Mouse (Mus musculus) heart, adult 2 months (tissue): ENCODE measurements around the gene Gm21987. TPM values are rescaled to one million over a fixed set of nuclear protein-coding genes. Genes with fewer than 3 reads are reported as not detected.
A peak's percentile ranks its signal among the peaks of the same experiment; 100 is the strongest.

Source experiments
- DNase-seq, 2 experiments: peaks; one replicate each; pipeline ENCODE4 v3.0.0; 2021
- H3K27ac ChIP-seq: fragments of 200-600 bp; 2 replicates; pipeline ENCODE4 v1.8.1; 2022
- H3K27me3 ChIP-seq: fragments of 200-500 bp; 2 replicates; pipeline ENCODE4 v1.6.1; 2012; ENCODE audit warnings: mild to moderate bottlenecking, low read length, inconsistent platforms, mixed read lengths; ENCODE audit not compliant: control insufficient read depth, insufficient read depth
- H3K36me3 ChIP-seq: fragments of 200-500 bp; 2 replicates; pipeline ENCODE4 v1.6.1; 2012; ENCODE audit warnings: low read length, inconsistent platforms; ENCODE audit not compliant: control insufficient read depth, insufficient read depth
- H3K4me1 ChIP-seq: fragments of 200-500 bp; 2 replicates; pipeline ENCODE4 v1.6.1; 2011; ENCODE audit warnings: low read length; ENCODE audit not compliant: control insufficient read depth, insufficient read depth
- H3K4me3 ChIP-seq: fragments of 200-600 bp; 2 replicates; pipeline ENCODE4 v1.8.1; 2022
- H3K79me2 ChIP-seq: fragments of 200-500 bp; replicated peaks from 2 replicates; pipeline ENCODE4 v1.6.1; 2012; ENCODE audit warnings: mild to moderate bottlenecking, inconsistent platforms, low read length, moderate library complexity, mixed read lengths; ENCODE audit not compliant: control insufficient read depth, insufficient read depth
- H3K9ac ChIP-seq: fragments of 200-500 bp; 2 replicates; pipeline ENCODE4 v1.6.1; 2012; ENCODE audit warnings: low read depth, mild to moderate bottlenecking, control low read depth, inconsistent platforms, low read length, mixed read lengths
- CTCF ChIP-seq: fragments of 200-600 bp; IDR thresholded peaks from 2 replicates; pipeline ENCODE4 v1.8.1; 2022; ENCODE audit warnings: antibody characterized with exemption, mild to moderate bottlenecking, moderate library complexity
- EP300 ChIP-seq: fragments of 200-500 bp; IDR thresholded peaks from 2 replicates; pipeline ENCODE4 v1.6.1; 2011; ENCODE audit warnings: low read depth, low read length, control low read depth; ENCODE audit not compliant: insufficient read depth
- POLR2A ChIP-seq: fragments of 200-500 bp; IDR thresholded peaks from 2 replicates; pipeline ENCODE4 v1.6.1; 2011; ENCODE audit warnings: mild to moderate bottlenecking, low read depth, low read length, control low read depth; ENCODE audit not compliant: insufficient read depth
- WGBS: fragments of 180-500 bp; shearing (Covaris S2); methylation state at CpG from one replicate; pipeline ENCODE4 v1.1.7; 2018; 5-methylcytosine and 5-hydroxymethylcytosine counted together
- intact Hi-C: fragments of 180-260 bp; cut with DNase I; formaldehyde crosslinking; loops from one replicate; pipeline ENCODE4 v1.15.1; 2025
- polyA plus RNA-seq: library from polyadenylated mRNA; depleted of rRNA; stranded (reverse); fragments of >200 nt; gene quantifications from 2 replicates; pipeline ENCODE4 v1.2.3, GENCODE M21; 2012
- total RNA-seq, 2 experiments: library from RNA; stranded (reverse); gene quantifications; 2 replicates each; pipeline ENCODE4 v1.2.3; 2021

Gm21987 gene
- total and polyA plus RNA-seq, 3 experiments: not detected

GRCm38 (mm10) chr16:38369992-38370484 lies 23.2 kb downstream of the Gm21987 start:
- H3K27ac ChIP-seq: peak overlapping the region; percentile 53
- peaks cover 14% of the 10 kb centered on the region for H3K4me1 ChIP-seq
- H3K27me3 ChIP-seq: no peaks in the 10 kb centered on the region
- no peak for DNase-seq
- peaks cover 7% of the 10 kb centered on the region for H3K36me3 ChIP-seq
- intact Hi-C loops: no loop called here
- no peak overlapping the region for H3K4me3 ChIP-seq
- 47% methylated on average over 4 of the region's 4 CpGs for WGBS
- H3K79me2 ChIP-seq: no peaks in the 10 kb centered on the region
- peak overlapping the region; percentile 23; the same call in 1 of the 2 replicates for H3K9ac ChIP-seq
- TF ChIP-seq CTCF: no peak
- no peak for TF ChIP-seq EP300
- TF ChIP-seq POLR2A: no peak

- Histone ChIP-seq H3K4me1 (peaks cover 16% of the 10 kb centered on the region), H3K79me2 (no peaks in the 10 kb centered on the region), H3K27ac (peak overlapping the region; percentile 53), H3K27me3 (no peaks in the 10 kb centered on the region), H3K36me3 (peaks cover 7% of the 10 kb centered on the region), H3K4me3 (no peak overlapping the region; the same call in 1 of the 2 replicates), H3K9ac (no peak overlapping the region)
- TF ChIP-seq CTCF (no peak), EP300 (0 out of 2 replicates have a peak, but pooled peaks have one; percentile 37)
- intact Hi-C loops: no loop called here
- DNase-seq: peak in 1 of 2 experiments; percentile 42
- WGBS: 53% methylated on average over 8 of the region's 8 CpGs
Measured at GRCm38 (mm10) chr16:38370633-38371374, 24.0 kb downstream of the Gm21987 start.

GRCm38 (mm10) chr16:38371705-38372296 lies 25.0 kb downstream of the Gm21987 start:
- intact Hi-C loops: no loop called here
- Histone ChIP-seq H3K27ac (peak overlapping the region; percentile 53), H3K4me1 (peaks cover 17% of the 10 kb centered on the region)

GRCm38 (mm10) chr16:38372876-38373275 lies 26.0 kb downstream of the Gm21987 start:
- DNase-seq: no peak
- TF ChIP-seq POLR2A (no peak), CTCF (no peak), EP300 (no peak)
- 46% methylated on average over 4 of the region's 4 CpGs for WGBS
- Histone ChIP-seq H3K4me3 (no peak overlapping the region), H3K36me3 (peaks cover 7% of the 10 kb centered on the region), H3K27ac (peak overlapping the region; percentile 3; the same call in 1 of the 2 replicates), H3K4me1 (peaks cover 20% of the 10 kb centered on the region), H3K27me3 (no peaks in the 10 kb centered on the region), H3K9ac (no peak overlapping the region), H3K79me2 (no peaks in the 10 kb centered on the region)
- intact Hi-C loops: no loop called here

More at GRCm38 (mm10) chr16:38371705-38372296, 25.0 kb downstream of the Gm21987 start:
- Histone ChIP-seq H3K9ac (no peak overlapping the region), H3K79me2 (no peaks in the 10 kb centered on the region), H3K4me3 (no peak overlapping the region), H3K36me3 (peaks cover 7% of the 10 kb centered on the region), H3K27me3 (no peaks in the 10 kb centered on the region)
- TF ChIP-seq POLR2A (no peak), EP300 (no peak), CTCF (no peak)
- no peak for DNase-seq
- 65% methylated on average over 15 of the region's 15 CpGs for WGBS

DNA sequence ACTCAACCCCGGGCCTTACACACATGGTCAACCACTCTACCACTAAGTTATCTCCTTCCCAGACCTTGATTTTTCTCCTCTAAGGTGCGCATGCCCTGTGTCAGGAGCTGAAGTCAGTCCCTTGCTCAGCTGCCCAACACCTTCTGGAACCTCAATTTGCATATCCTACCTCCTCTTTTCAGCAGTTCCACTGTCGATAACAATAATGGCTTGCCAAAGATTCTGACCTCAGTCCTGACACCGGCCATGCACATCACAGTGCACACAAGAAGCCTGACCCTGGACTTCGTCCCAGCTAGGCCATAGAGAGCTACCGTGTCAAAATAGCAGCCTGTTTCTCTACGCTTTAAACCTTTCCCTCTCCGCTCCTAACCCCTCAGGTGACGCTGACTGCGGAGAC lies 26.6 kb downstream of the Gm21987 start:
- Histone ChIP-seq H3K27me3 (no peaks in the 10 kb centered on the region), H3K4me3 (no peak overlapping the region; the same call in 1 of the 2 replicates), H3K36me3 (peaks cover 7% of the 10 kb centered on the region), H3K79me2 (no peaks in the 10 kb centered on the region), H3K27ac (peak overlapping the region; percentile 49), H3K4me1 (peaks cover 18% of the 10 kb centered on the region), H3K9ac (no peak overlapping the region; the same call in 1 of the 2 replicates)
- WGBS: 65% methylated on average over 10 of the region's 10 CpGs
- DNase-seq: peak; percentile 37 to 59
- TF ChIP-seq EP300 (0 out of 2 replicates have a peak, but pooled peaks have one; percentile 40), POLR2A (no peak)
- intact Hi-C loops: no loop called here

- Histone ChIP-seq H3K36me3 (peaks cover 7% of the 10 kb centered on the region), H3K79me2 (no peaks in the 10 kb centered on the region), H3K27ac (peak overlapping the region; percentile 49), H3K9ac (no peak overlapping the region; the same call in 1 of the 2 replicates), H3K27me3 (no peaks in the 10 kb centered on the region), H3K4me3 (peak overlapping the region; percentile 12; the same call in 1 of the 2 replicates), H3K4me1 (peaks cover 16% of the 10 kb centered on the region)
- no peak for DNase-seq
- intact Hi-C loops: no loop called here
- 65% methylated on average over 16 of the region's 16 CpGs for WGBS
- TF ChIP-seq EP300 (no peak), POLR2A (no peak), CTCF (no peak)
Measured at GRCm38 (mm10) chr16:38373941-38374340, 27.1 kb downstream of the Gm21987 start.
